Mouse (Mus musculus) bone marrow, adult 2 months (tissue): Measurements from ENCODE around the gene Slc16a10. TPM values are rescaled to one million over a fixed set of nuclear protein-coding genes. Genes with fewer than 3 reads are reported as not detected.
"Not testable (repeated sequence)": the region's sequence is repeated elsewhere in the genome, so short reads cannot be mapped to it uniquely, and the experiment has no call there.

Experiments
- H3K27ac ChIP-seq: fragments of 200-500 bp; 2 replicates; pipeline ENCODE4 v1.5.1; 2012; ENCODE audit warnings: low read depth, mild to moderate bottlenecking, control low read depth, inconsistent platforms, low read length; ENCODE audit not compliant: control insufficient read depth, poor library complexity, insufficient read depth
- H3K4me1 ChIP-seq: fragments of 200-500 bp; 2 replicates; pipeline ENCODE4 v1.6.1; 2011; ENCODE audit warnings: low read length; ENCODE audit not compliant: control insufficient read depth, insufficient read depth
- H3K4me3 ChIP-seq: fragments of 200-500 bp; replicated peaks from 2 replicates; pipeline ENCODE3; 2011; ENCODE audit warnings: mild to moderate bottlenecking, low read depth, low read length, control low read depth; ENCODE audit not compliant: control insufficient read depth
- CTCF ChIP-seq: fragments of 200-500 bp; IDR thresholded peaks from 2 replicates; pipeline ENCODE4 v1.5.1; 2011; ENCODE audit warnings: low read length, control low read depth; ENCODE audit not compliant: control insufficient read depth, insufficient read depth
- POLR2A ChIP-seq: fragments of 200-500 bp; IDR thresholded peaks from 2 replicates; pipeline ENCODE4 v1.6.1; 2011; ENCODE audit warnings: low read depth, mild to moderate bottlenecking, control low read depth, low read length, borderline replicate concordance; ENCODE audit not compliant: control insufficient read depth
- WGBS: fragments of 180-500 bp; shearing (Covaris S2); methylation state at CpG from one replicate; pipeline ENCODE4 v1.1.7; 2018; 5-methylcytosine and 5-hydroxymethylcytosine counted together
- polyA plus RNA-seq: library from polyadenylated mRNA; stranded (reverse); fragments of >200 nt; gene quantifications from 2 replicates; pipeline ENCODE4 v1.2.4, GENCODE M21; 2011; ENCODE audit warnings: low replicate concordance; ENCODE audit not compliant: missing spikeins, insufficient read depth, insufficient read length

Slc16a10 gene
- polyA plus RNA-seq, 1 experiment, result 24.6 TPM

DNA sequence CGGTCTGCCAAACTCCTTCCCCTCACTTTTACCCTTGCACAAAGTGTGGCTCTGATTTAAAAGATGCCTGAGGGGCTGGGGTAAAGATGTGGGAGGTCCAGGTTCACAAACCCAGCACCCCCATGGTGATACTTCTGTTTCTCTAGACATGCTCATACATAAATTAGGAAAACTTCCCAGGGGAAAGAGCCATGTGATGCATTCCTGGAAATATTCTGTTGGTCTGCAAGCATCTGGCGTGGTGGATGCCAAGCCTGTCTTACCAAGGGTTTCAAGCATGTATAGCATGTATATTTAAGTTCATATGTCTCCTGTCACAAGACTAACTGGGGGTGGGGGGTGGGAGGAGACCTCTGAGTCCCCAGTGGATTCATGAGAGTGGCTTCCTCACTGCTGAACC is 121.7 kb downstream of the Slc16a10 start:
- Histone ChIP-seq H3K4me1 (no peaks in the 10 kb centered on the region; the same call in 1 of the 2 replicates), H3K27ac (no peak overlapping the region), H3K4me3 (no peak overlapping the region)
- TF ChIP-seq CTCF (no peak), POLR2A (no peak)
- whole genome bisulfite sequencing, result 33% methylated on average over 2 of the region's 2 CpGs

DNA sequence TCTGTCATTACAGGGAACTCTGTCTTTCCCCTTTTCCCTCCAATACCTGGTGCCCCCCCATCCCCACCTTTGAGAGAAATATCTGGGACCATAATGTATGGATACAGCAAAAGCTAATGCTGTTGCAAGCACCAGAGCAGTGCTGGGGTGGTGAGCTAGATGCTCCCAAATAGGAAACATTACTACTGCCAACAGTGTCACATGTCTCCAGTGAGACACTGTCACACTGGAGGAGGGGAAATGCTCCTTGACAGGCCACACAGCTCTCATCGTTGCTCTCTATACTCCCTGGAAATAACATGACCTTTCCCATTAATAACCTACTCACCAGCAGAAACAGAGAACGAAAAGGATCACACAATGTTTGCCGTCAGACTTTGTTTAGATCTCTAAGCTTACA is 122.6 kb downstream of the Slc16a10 start:
- 67% methylated on average over 3 of the region's 3 CpGs for WGBS
- no peak overlapping the region for H3K4me3 ChIP-seq
- no peaks in the 10 kb centered on the region for H3K4me1 ChIP-seq
- TF ChIP-seq CTCF (no peak), POLR2A (no peak)
- no peak overlapping the region for H3K27ac ChIP-seq

DNA sequence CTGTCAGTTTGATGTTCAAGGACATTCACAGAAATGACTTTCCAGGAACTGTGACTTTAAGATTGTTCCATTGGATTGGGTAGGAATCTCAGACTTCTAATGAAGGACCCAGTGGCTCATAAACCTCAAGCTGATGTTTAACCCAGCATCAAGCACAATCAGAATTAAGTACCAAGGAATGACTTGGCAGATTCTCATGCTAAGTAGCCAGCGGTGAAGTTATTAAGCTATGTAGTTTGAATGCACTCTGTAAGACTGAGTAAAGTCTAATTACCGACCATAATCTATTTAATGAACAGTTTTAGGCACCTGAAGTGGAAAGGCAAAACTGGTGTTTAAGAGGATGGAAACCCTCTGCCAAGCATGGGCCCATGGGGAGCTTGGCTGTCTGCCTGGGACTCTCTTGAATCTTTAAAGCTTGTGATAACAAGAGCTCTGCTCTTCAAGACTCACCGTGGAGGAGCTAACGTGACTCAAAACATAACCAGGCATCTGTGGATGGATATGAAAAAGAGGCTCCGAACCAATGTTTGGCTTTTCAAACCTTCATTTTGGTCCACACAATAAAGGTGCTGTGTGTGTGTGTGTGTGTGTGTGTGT is 123.7 kb downstream of the Slc16a10 start:
- no peak overlapping the region for H3K4me3 ChIP-seq
- no peaks in the 10 kb centered on the region for H3K4me1 ChIP-seq
- no peak overlapping the region for H3K27ac ChIP-seq
- 80% methylated on average over 5 of the region's 5 CpGs for WGBS
- TF ChIP-seq POLR2A (no peak), CTCF (no peak)

DNA sequence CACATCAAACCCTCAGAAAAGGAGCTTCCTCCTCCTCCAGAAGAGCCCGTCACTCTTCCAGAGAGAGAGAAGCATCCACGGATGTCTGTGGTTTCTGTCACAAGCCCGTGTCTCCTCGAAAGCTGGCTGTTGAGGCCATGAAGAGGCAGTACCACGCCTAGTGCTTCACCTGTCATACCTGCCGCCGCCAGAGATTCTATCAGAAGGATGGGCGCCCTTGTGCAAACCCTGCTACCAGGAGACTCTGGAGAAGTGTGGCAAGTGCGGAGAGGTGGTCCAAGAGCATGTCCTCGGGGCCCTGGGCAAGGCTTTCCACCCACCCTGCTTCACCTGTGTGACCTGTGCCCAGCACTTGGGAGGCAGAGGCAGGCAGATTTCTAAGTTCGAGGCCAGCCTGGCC is 132.5 kb downstream of the Slc16a10 start:
- WGBS, result 75% methylated on average over 11 of the region's 11 CpGs
- no peak for TF ChIP-seq CTCF
- TF ChIP-seq POLR2A, result no peak
- no peak overlapping the region for H3K27ac ChIP-seq
- H3K4me3 ChIP-seq, result no peak overlapping the region
- no peaks in the 10 kb centered on the region for H3K4me1 ChIP-seq

DNA sequence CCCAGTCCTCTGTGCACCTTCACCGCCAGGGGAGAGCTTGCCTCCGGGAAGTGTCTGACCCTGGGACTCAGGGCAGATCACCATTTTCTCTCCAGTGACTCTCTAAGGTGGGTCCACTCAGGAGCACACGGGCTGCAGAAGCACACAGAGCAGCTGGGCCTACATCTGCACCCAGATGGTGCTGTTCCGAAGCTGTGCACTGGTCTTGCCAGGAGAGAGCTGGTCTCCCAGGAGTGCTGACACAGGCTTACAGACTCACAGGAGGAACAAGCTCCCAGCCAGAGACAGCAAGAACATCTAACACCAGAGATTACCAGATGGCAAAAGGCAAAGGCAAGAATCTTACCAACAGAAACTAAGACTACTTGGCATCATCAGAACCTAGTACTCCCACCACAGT is 133.2 kb downstream of the Slc16a10 start:
- not testable (repeated sequence) for H3K27ac ChIP-seq, H3K4me3 ChIP-seq, H3K4me1 ChIP-seq
- 78% methylated on average over 4 of the region's 4 CpGs for WGBS

DNA sequence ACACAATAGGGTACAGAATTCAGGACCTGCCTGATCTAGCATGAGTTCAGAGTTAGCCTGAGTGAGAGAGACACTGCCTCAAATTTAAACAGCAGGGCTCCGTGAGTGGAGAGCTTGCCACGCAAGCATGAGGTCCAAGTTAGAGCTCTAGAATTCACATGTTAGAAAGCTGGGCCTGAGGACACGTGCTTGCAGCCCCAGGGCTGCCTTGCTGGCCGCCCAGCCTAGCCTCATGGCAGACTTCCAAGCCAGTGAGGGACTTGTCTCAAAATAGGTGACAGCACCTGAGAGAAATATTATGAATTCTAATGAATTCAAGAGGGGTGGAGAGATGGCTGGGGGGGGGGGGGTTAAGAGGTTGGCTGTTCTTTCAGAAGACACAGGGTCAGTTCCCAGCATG is 134.1 kb downstream of the Slc16a10 start:
- 79% methylated on average over 4 of the region's 4 CpGs for WGBS
- Histone ChIP-seq H3K4me3 (no peak overlapping the region), H3K4me1 (no peaks in the 10 kb centered on the region), H3K27ac (no peak overlapping the region)
- TF ChIP-seq POLR2A, result no peak
- no peak for TF ChIP-seq CTCF

DNA sequence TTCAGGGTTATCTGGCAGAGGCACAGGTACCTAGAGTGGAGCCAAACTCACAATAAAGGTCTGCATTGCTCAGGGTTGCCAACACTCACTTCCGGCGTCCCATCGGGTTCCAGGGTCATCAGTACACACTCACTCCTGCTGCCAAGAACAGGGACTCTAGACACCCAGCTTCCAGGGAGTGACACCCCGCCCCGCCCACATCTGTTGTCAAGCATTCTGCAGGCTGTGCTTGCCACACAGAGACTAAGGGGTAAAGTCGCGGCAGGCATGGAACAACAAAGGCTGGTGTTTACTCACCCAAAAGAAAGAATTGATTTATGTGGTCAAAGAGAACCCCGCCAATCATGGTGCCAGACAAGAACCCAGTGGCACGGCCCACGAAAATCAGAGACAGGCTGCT is 135.1 kb downstream of the Slc16a10 start:
- H3K27ac ChIP-seq, result no peak overlapping the region
- WGBS, result 86% methylated on average over 10 of the region's 10 CpGs
- no peak overlapping the region for H3K4me3 ChIP-seq
- no peaks in the 10 kb centered on the region for H3K4me1 ChIP-seq
- TF ChIP-seq POLR2A (no peak), CTCF (no peak)

DNA sequence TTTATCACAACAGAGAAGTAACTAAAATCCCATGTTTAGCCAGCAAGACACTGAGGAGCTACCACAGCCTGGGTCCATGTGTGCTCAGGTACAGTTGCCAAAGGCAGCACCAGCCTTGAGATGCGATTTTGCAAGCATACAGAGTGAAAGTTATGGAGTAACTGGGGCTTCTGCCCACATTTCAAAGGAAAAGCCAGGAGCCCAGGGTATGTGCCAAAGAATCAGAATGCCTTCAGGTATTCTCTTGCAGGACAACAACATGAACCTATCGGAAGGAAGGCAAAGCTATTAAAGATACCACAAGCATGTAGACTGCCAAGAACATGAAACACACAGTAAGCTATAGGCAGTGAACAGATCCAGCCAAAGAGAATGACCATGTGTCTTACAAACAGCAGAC is 141.3 kb downstream of the Slc16a10 start:
- Histone ChIP-seq H3K4me3 (no peak overlapping the region), H3K27ac (no peak overlapping the region), H3K4me1 (no peaks in the 10 kb centered on the region)
- TF ChIP-seq CTCF (no peak), POLR2A (no peak)
- 88% methylated on average over 2 of the region's 2 CpGs for WGBS

DNA sequence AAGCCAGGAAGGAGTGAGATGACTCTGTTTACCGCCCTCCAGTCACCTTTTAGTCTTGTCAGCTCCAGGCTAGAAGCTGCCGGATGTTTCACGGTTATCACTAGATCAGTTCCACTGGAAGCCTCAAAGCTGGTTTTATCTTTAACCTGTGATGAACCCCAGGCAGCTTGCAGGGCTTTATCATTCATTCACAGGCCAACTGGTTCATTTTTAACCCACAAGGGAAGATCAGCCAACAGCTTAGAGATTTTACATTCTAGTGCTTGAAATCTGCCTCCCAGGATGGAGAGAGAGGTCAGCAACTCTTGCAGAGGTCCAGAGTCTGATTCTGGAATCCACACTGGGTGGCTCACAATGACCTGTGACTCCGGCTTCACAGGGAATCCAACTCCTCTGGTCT is 150.9 kb downstream of the Slc16a10 start:
- Histone ChIP-seq H3K27ac (no peak overlapping the region), H3K4me1 (no peaks in the 10 kb centered on the region; the same call in 1 of the 2 replicates), H3K4me3 (no peak overlapping the region)
- WGBS, result 70% methylated on average over 4 of the region's 4 CpGs
- TF ChIP-seq POLR2A (no peak), CTCF (no peak)

DNA sequence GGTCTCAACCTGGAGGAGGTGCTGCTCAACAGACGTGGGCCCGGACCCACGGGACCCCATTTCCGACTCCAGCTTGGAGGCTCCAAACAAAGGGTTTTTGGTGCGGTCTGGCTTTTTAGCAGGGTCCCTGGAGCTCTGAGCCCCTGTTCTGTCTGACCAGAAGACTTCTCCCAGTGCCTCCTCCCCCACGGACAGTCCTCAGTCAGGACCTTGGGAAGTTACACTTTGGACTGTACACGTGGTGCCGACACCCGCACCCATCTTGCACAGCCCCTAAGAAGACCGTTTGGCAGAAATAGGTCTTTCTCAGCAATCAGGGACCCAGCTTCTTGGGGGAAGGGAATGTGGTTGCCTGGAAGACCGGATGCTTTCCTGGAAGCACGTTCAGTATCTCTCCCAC is 155.6 kb downstream of the Slc16a10 start, which contains the start of gene Mfsd4b5:
Gene Mfsd4b5, minus strand, starts transcription at position 181 of the 400 bp plus-strand sequence.
- Histone ChIP-seq H3K4me1 (no peaks in the 10 kb centered on the region; the same call in 1 of the 2 replicates), H3K4me3 (no peak within 1 kb of the TSS), H3K27ac (no peak within 1 kb of the TSS)
- WGBS, result 89% methylated on average over 12 of the region's 12 CpGs
- TF ChIP-seq CTCF (no peak), POLR2A (no peak)

Other genes with a start within 250 kb of the Slc16a10 start
- gene Mfsd4b4, start 243.0 kb downstream of the Slc16a10 start, polyA plus RNA-seq, result 0.85 and 1.1 TPM in 2 replicates
- gene Mfsd4b2, start 215.3 kb downstream of the Slc16a10 start, polyA plus RNA-seq, result not detected in 2 replicates
- not detected in 2 replicates for gene Mfsd4b3, start 182.1 kb downstream of the Slc16a10 start, polyA plus RNA-seq
- 0.54 TPM in 1 of 2 replicates, not detected in the other for gene Mfsd4b5, start 155.6 kb downstream of the Slc16a10 start, polyA plus RNA-seq
- not detected in 2 replicates for gene Mfsd4b1, start 117.0 kb downstream of the Slc16a10 start, polyA plus RNA-seq
- gene Rpf2, start 104.8 kb upstream of the Slc16a10 start, polyA plus RNA-seq, result 35.0 and 54.0 TPM in 2 replicates
- 33.6 and 79.4 TPM in 2 replicates for gene Gtf3c6, start 115.8 kb upstream of the Slc16a10 start, polyA plus RNA-seq
- 64.3 and 67.7 TPM in 2 replicates for gene Amd1, start 159.9 kb upstream of the Slc16a10 start, polyA plus RNA-seq
- gene Cdk19, start 197.3 kb upstream of the Slc16a10 start, polyA plus RNA-seq, result 11.1 and 18.2 TPM in 2 replicates